Mouse (Mus musculus) midbrain, embryonic 13.5 days (tissue): ENCODE data around the gene Galns. TPM values are rescaled to one million over a fixed set of nuclear protein-coding genes. Genes with fewer than 3 reads are reported as not detected.
A peak's percentile ranks its signal among the peaks of the same experiment; 100 is the strongest.

Experiments used
- ATAC-seq: fragments of 200-750 bp; cut with Nextera tagmentation; 2 replicates; pipeline ENCODE4 v1.8.0; 2017; ENCODE audit warnings: mild to moderate bottlenecking, moderate TSS enrichment, moderate library complexity
- H3K27ac ChIP-seq: fragments of 300-500 bp; sonication (generic); 2 replicates; pipeline ENCODE4 v1.5.1; 2015; ENCODE audit warnings: inconsistent platforms, mild to moderate bottlenecking, moderate library complexity
- H3K27me3 ChIP-seq: fragments of 300-500 bp; sonication (generic); 2 replicates; pipeline ENCODE4 v1.6.1; 2015; ENCODE audit warnings: mild to moderate bottlenecking, inconsistent platforms
- H3K36me3 ChIP-seq: fragments of 300-500 bp; sonication (generic); 2 replicates; pipeline ENCODE4 v1.6.1; 2015; ENCODE audit warnings: mild to moderate bottlenecking, inconsistent platforms
- H3K4me1 ChIP-seq: fragments of 300-500 bp; sonication (generic); replicated peaks from 2 replicates; pipeline ENCODE4 v1.6.1; 2015; ENCODE audit warnings: inconsistent platforms
- H3K4me2 ChIP-seq: fragments of 300-500 bp; sonication (generic); replicated peaks from 2 replicates; pipeline ENCODE4 v1.6.1; 2015; ENCODE audit warnings: moderate library complexity, mild to moderate bottlenecking, inconsistent platforms
- H3K4me3 ChIP-seq: fragments of 300-500 bp; sonication (generic); replicated peaks from 2 replicates; pipeline ENCODE4 v1.5.1; 2015; ENCODE audit warnings: mild to moderate bottlenecking, inconsistent platforms
- H3K9ac ChIP-seq: fragments of 300-500 bp; sonication (generic); replicated peaks from 2 replicates; pipeline ENCODE4 v1.6.1; 2015; ENCODE audit warnings: mild to moderate bottlenecking, inconsistent platforms
- H3K9me3 ChIP-seq: fragments of 300-500 bp; sonication (generic); 2 replicates; pipeline ENCODE4 v1.6.1; 2016; ENCODE audit warnings: mild to moderate bottlenecking, inconsistent platforms
- WGBS: fragments of 180-500 bp; shearing (Covaris S2); methylation state at CpG from one replicate; pipeline ENCODE4 v1.1.7; 2015; 5-methylcytosine and 5-hydroxymethylcytosine counted together
- polyA plus RNA-seq: library from polyadenylated mRNA; unstranded; fragments of >200 nt; fragmentation: Nextera tagmentation; extraction: Ambion mirVana; gene quantifications from 2 replicates; pipeline ENCODE4 v1.2.1, GENCODE M21; 2015

Gene Galns
- polyA plus RNA-seq, 1 experiment from 2014 or later, result 3.9 TPM

- no peak for ATAC-seq
- H3K27ac ChIP-seq, result no peak overlapping the region
- no peaks in the 10 kb centered on the region for H3K9me3 ChIP-seq
- 57% methylated on average over 4 of the region's 4 CpGs for WGBS
- 0 out of 2 replicates have a peak overlapping the region, but pooled peaks have one; percentile 61 for H3K4me3 ChIP-seq
- 0 out of 2 replicates have a peak, but pooled peaks cover 5% of the 10 kb centered on the region for H3K36me3 ChIP-seq
- H3K27me3 ChIP-seq, result no peaks in the 10 kb centered on the region
- peak overlapping the region; percentile 93 for H3K4me2 ChIP-seq
- peaks cover 21% of the 10 kb centered on the region for H3K4me1 ChIP-seq
- no peak overlapping the region for H3K9ac ChIP-seq
Observed at GRCm38 (mm10) chr8:122610209-122610608, 1.1 kb downstream of the Galns start.

GRCm38 (mm10) chr8:122606810-122607209, 4.5 kb downstream of the Galns start:
- Histone ChIP-seq H3K27ac (no peak overlapping the region), H3K9ac (no peak overlapping the region), H3K36me3 (no peaks in the 10 kb centered on the region), H3K4me3 (no peak overlapping the region), H3K9me3 (no peaks in the 10 kb centered on the region), H3K4me1 (peaks cover 9% of the 10 kb centered on the region), H3K27me3 (no peaks in the 10 kb centered on the region), H3K4me2 (no peak overlapping the region)
- WGBS, result 89% methylated on average over 11 of the region's 12 CpGs
- ATAC-seq, result no peak

GRCm38 (mm10) chr8:122605367-122605766, 5.9 kb downstream of the Galns start:
- no peaks in the 10 kb centered on the region for H3K9me3 ChIP-seq
- H3K27ac ChIP-seq, result no peak overlapping the region
- WGBS, result 85% methylated on average over 4 of the region's 4 CpGs
- ATAC-seq, result no peak
- no peak overlapping the region for H3K4me3 ChIP-seq
- no peaks in the 10 kb centered on the region for H3K36me3 ChIP-seq
- H3K4me2 ChIP-seq, result no peak overlapping the region
- no peaks in the 10 kb centered on the region for H3K27me3 ChIP-seq
- no peak overlapping the region for H3K9ac ChIP-seq
- peaks cover 2% of the 10 kb centered on the region for H3K4me1 ChIP-seq

GRCm38 (mm10) chr8:122604640-122605039, 6.6 kb downstream of the Galns start:
- ATAC-seq, result no peak
- no peaks in the 10 kb centered on the region for H3K27me3 ChIP-seq
- H3K27ac ChIP-seq, result no peak overlapping the region
- H3K36me3 ChIP-seq, result no peaks in the 10 kb centered on the region
- H3K4me1 ChIP-seq, result no peaks in the 10 kb centered on the region
- no peaks in the 10 kb centered on the region for H3K9me3 ChIP-seq
- no peak overlapping the region for H3K9ac ChIP-seq
- WGBS, result 65% methylated on average over 1 of the region's 1 CpGs
- H3K4me3 ChIP-seq, result no peak overlapping the region
- no peak overlapping the region for H3K4me2 ChIP-seq

- Histone ChIP-seq H3K4me2 (no peak overlapping the region), H3K27me3 (no peaks in the 10 kb centered on the region), H3K4me1 (no peaks in the 10 kb centered on the region), H3K4me3 (no peak overlapping the region), H3K9ac (no peak overlapping the region), H3K9me3 (no peaks in the 10 kb centered on the region), H3K36me3 (no peaks in the 10 kb centered on the region), H3K27ac (no peak overlapping the region)
- 90% methylated on average over 9 of the region's 9 CpGs for WGBS
- ATAC-seq, result no peak
Observed at GRCm38 (mm10) chr8:122600666-122601065, 10.6 kb downstream of the Galns start.

GRCm38 (mm10) chr8:122596031-122596430, 15.2 kb downstream of the Galns start:
- Histone ChIP-seq H3K9ac (no peak overlapping the region), H3K4me1 (no peaks in the 10 kb centered on the region), H3K9me3 (no peaks in the 10 kb centered on the region), H3K27ac (no peak overlapping the region), H3K4me2 (no peak overlapping the region), H3K4me3 (no peak overlapping the region), H3K36me3 (no peaks in the 10 kb centered on the region), H3K27me3 (no peaks in the 10 kb centered on the region)
- 61% methylated on average over 4 of the region's 4 CpGs for WGBS
- no peak for ATAC-seq

- H3K9ac ChIP-seq, result no peak overlapping the region
- no peaks in the 10 kb centered on the region for H3K27me3 ChIP-seq
Observed at GRCm38 (mm10) chr8:122593783-122594507, 17.3 kb downstream of the Galns start.

GRCm38 (mm10) chr8:122593240-122593639, 18.0 kb downstream of the Galns start:
- no peaks in the 10 kb centered on the region for H3K36me3 ChIP-seq
- H3K27ac ChIP-seq, result 0 out of 2 replicates have a peak overlapping the region, but pooled peaks have one; percentile 47
- no peak overlapping the region for H3K4me3 ChIP-seq
- ATAC-seq, result no peak
- H3K4me1 ChIP-seq, result no peaks in the 10 kb centered on the region
- no peaks in the 10 kb centered on the region for H3K27me3 ChIP-seq
- no peak overlapping the region for H3K4me2 ChIP-seq
- H3K9ac ChIP-seq, result no peak overlapping the region; the same call in 1 of the 2 replicates
- no peaks in the 10 kb centered on the region for H3K9me3 ChIP-seq
- 78% methylated on average over 12 of the region's 12 CpGs for WGBS

More at GRCm38 (mm10) chr8:122593783-122594507, 17.3 kb downstream of the Galns start:
- H3K36me3 ChIP-seq, result no peaks in the 10 kb centered on the region
- H3K4me2 ChIP-seq, result no peak overlapping the region
- 83% methylated on average over 19 of the region's 19 CpGs for WGBS
- H3K4me3 ChIP-seq, result no peak overlapping the region
- no peaks in the 10 kb centered on the region for H3K9me3 ChIP-seq
- peak overlapping the region; percentile 47; the same call in 1 of the 2 replicates for H3K27ac ChIP-seq
- no peak for ATAC-seq
- no peaks in the 10 kb centered on the region for H3K4me1 ChIP-seq

GRCm38 (mm10) chr8:122586749-122587148, 24.5 kb downstream of the Galns start:
- H3K4me3 ChIP-seq, result no peak overlapping the region
- ATAC-seq, result no peak
- H3K9me3 ChIP-seq, result no peaks in the 10 kb centered on the region
- H3K4me2 ChIP-seq, result no peak overlapping the region
- H3K4me1 ChIP-seq, result peaks cover 11% of the 10 kb centered on the region; the same call in 1 of the 2 replicates
- 85% methylated on average over 10 of the region's 10 CpGs for WGBS
- H3K36me3 ChIP-seq, result no peaks in the 10 kb centered on the region
- no peak overlapping the region for H3K27ac ChIP-seq
- no peaks in the 10 kb centered on the region for H3K27me3 ChIP-seq
- H3K9ac ChIP-seq, result no peak overlapping the region

GRCm38 (mm10) chr8:122586171-122586570, 25.1 kb downstream of the Galns start:
- WGBS, result 58% methylated on average over 7 of the region's 7 CpGs
- Histone ChIP-seq H3K4me2 (no peak overlapping the region), H3K4me3 (no peak overlapping the region), H3K27ac (no peak overlapping the region), H3K27me3 (no peaks in the 10 kb centered on the region), H3K36me3 (no peaks in the 10 kb centered on the region), H3K4me1 (peaks cover 11% of the 10 kb centered on the region; the same call in 1 of the 2 replicates), H3K9me3 (no peaks in the 10 kb centered on the region), H3K9ac (no peak overlapping the region)
- no peak for ATAC-seq

GRCm38 (mm10) chr8:122585411-122585891, 25.8 kb downstream of the Galns start:
- 73% methylated on average over 14 of the region's 14 CpGs for WGBS
- Histone ChIP-seq H3K4me3 (no peak overlapping the region), H3K4me1 (peaks cover 11% of the 10 kb centered on the region; the same call in 1 of the 2 replicates), H3K9me3 (no peaks in the 10 kb centered on the region), H3K4me2 (no peak overlapping the region), H3K27ac (no peak overlapping the region), H3K36me3 (no peaks in the 10 kb centered on the region), H3K9ac (no peak overlapping the region), H3K27me3 (no peaks in the 10 kb centered on the region)
- ATAC-seq, result no peak

GRCm38 (mm10) chr8:122584981-122585380, 26.3 kb downstream of the Galns start:
- Histone ChIP-seq H3K27me3 (no peaks in the 10 kb centered on the region), H3K27ac (no peak overlapping the region), H3K4me3 (no peak overlapping the region), H3K9ac (no peak overlapping the region), H3K4me2 (no peak overlapping the region), H3K9me3 (no peaks in the 10 kb centered on the region), H3K4me1 (peaks cover 11% of the 10 kb centered on the region; the same call in 1 of the 2 replicates), H3K36me3 (no peaks in the 10 kb centered on the region)
- 88% methylated on average over 9 of the region's 9 CpGs for WGBS
- ATAC-seq, result no peak
